Mouse (Mus musculus) hindlimb bud, embryonic 11.5 days (tissue): Measurements from ENCODE around the gene E130308A19Rik.
"Not testable (repeated sequence)": the region's sequence is repeated elsewhere in the genome, so short reads cannot be mapped to it uniquely, and the experiment has no call there.

ENCODE experiments used
- DNase-seq: peaks from one replicate; pipeline ENCODE4 v3.0.0-alpha.2; 2012; ENCODE audit warnings: low read depth, low spot score; ENCODE audit errors: extremely low spot score

E130308A19Rik gene

DNA sequence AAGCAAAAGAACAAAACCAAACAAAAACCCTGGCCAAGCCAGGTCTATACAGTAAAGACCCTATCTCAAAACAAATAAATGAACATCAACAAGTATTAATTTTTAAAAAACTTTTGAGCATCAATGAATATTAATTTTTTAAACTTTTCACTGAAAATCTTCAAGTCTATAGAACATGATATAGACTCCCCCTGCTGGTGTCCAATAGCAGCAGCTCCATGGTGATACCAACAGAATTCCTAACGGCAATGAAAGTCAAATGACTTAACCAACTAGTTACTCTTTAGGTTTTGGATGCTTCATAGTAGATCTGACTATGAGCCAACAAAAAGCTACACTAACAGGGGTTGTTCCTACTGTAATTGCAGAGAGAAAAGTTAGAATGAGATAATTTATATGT lies 154.6 kb downstream of the E130308A19Rik start:
- DNase-seq = no peak

DNA sequence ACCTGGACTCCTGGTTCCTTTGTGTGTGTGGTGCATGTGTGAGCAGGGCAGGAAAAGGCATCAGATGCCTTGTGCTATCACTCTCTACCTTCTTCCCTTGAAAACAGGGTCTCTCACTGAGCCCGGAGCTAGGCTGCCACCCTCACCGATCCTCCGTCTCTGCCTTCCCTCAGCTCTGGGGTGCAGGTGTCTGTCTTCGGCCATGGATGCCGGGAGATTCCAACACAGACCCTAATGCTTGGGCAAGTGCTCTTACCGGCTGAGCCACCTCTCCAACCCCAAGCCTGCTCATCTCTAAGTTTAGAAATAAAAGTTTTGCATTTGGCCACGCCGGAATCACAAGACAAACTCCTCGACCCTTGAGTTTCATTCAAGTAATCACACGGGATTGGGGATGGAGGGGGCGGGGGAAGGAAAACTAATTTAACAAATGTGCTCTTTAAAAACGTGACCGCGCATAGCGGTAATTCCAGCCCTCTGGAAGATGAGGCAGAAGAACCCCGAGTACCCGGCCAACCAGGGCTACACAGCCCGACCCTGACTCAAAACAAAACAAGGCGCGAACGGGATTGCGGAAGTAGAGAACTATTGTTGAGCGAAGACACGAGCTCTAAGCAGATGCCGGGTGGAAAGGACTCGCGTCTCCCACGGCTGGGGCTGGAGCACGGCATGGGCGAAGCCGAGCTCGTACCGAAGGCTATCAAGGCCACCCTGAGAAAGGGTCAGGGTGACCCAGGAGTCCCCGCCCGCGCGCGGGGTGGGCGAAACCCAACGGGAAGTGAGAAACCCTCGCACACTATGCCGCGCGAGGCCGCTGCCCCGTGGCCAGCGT lies 157.1 kb downstream of the E130308A19Rik start:
- no peak for DNase-seq

DNA sequence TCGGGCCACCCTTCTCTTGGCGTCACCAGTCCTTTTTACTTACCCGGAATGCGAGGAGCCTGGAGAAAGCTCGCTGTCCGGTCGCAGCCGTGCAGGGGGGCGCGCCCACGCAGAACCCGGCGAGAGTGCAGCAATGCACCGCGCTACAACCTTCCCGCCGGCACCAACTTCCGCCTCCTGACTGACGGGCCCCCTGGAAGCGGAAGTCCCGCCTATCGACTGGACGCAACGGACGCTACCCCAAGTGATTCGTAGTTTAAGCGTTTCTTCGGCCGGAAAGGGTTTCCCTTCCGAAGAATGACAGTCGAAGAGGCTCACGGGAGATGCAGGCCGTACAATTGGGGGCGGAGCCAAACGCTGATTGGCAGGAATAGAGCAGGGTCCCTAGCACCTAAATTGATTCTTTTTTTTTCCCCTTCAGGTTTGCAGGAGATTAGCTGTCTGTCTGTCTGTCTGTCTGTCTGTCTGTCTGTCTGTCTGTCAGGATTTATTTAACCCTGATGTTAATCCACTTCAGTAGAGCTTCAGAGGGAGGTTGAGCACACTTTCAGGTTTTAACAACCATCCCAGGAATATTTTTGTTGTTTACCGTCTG lies 157.8 kb downstream of the E130308A19Rik start:
- DNase-seq = peak; percentile 98

GRCm38 (mm10) chr4:59785412-59785811 lies 159.4 kb downstream of the E130308A19Rik start:
- no peak for DNase-seq

DNA sequence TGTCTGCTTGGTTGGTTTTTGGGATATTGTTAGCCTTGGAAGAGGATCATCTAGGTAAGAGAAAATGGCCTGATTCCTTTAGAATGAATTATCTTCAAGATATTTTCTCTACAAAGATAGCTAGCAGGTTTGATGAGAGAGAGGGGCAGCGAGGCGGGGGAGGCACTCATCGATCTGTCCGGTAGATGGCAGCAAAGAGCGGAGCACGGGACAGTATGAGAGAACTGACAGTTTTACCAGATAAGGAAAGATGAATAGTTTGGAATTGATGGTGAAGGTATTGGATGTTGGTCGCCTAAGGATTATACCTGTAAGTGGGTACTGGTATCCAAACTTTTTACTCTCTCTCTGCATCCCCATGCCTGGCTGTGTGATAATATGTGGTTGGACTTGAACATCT lies 160.7 kb downstream of the E130308A19Rik start:
- DNase-seq = no peak

DNA sequence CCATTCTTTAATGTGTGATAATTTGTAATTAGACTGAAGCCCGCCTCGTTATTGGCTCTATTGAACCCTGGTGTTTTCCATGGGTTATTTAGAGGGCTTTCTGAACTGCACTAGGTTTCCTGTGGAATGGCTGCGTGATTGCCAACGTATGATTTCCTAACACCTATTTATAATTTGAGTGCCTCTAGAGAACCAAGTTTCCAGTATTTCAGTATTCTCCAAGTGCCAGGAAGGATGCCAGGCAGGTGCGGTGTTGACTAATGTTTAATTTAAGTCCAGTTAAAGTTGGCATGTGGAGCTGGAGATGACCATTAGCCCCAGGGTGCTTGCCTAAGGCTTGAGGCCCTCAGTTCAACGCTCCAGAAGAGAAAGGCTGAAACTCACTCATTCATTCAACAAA lies 161.1 kb downstream of the E130308A19Rik start:
- DNase-seq = no peak

GRCm38 (mm10) chr4:59789015-59789414 lies 163.0 kb downstream of the E130308A19Rik start:
- DNase-seq = no peak

GRCm38 (mm10) chr4:59793626-59794025 lies 167.6 kb downstream of the E130308A19Rik start:
- not testable (repeated sequence) for DNase-seq

DNA sequence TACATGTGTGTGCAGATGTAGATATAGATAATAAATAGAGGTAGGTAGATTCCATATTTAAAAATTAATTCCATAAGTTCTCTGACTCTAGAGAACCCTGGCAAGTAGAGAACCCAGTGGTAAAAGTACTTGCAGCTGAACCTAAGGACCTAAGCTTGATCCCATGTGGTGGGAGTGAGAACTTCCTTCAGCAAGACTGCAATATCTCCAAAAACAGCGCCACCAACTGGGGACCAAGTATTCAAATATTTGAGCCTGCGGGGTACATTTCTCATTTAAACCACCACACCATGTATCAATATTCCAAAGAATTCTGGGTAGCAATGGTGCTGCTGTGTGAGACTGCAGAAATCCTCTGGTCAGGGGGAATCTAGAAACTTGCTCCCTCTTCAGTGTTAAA lies 168.1 kb downstream of the E130308A19Rik start:
- no peak for DNase-seq

GRCm38 (mm10) chr4:59795788-59796455 lies 169.9 kb downstream of the E130308A19Rik start:
- no peak for DNase-seq

DNA sequence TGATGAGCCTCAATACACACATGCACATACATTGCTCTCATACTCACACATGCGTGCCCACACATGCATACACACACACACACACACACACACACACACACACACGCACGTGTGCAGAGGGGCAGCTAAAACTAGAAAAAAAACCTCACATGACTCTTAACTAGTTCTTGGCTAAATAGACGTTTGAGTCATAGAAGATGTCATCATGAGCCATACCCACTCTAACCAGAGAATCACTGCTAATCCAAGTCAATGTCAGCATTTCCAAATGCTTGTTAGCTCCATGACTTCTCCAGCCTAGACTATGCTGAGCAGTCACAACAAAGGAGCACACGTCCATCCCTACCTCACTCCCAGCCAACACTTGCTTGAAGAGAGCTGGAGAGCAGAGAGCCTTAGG lies 174.2 kb downstream of the E130308A19Rik start:
- DNase-seq = no peak

GRCm38 (mm10) chr4:59801489-59801888 lies 175.5 kb downstream of the E130308A19Rik start, which contains the start of gene Inip:
Gene Inip, minus strand, starts transcription at chr4:59801589.
- DNase-seq = no peak

DNA sequence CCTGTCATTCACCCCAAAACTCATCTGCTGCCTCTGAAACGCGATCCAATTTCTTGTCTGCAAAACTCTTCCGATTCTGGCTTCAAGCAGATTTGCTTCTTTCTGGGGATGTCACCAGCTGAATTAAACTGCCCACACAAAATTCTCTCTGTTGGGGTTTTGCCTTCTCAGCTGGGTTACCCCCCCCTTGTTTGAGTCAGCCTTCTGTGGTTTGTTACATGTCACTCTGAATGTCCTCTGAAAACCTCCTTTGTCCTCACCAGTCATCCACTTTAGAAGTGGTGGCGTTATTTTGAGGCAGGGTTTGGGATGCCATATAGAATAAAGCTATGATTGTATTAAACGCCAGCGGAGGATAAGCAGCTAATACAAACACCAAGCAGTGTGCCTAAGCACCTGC lies 176.1 kb downstream of the E130308A19Rik start:
- no peak for DNase-seq

- no peak for DNase-seq
Observed at GRCm38 (mm10) chr4:59802792-59803191, 176.8 kb downstream of the E130308A19Rik start.

DNA sequence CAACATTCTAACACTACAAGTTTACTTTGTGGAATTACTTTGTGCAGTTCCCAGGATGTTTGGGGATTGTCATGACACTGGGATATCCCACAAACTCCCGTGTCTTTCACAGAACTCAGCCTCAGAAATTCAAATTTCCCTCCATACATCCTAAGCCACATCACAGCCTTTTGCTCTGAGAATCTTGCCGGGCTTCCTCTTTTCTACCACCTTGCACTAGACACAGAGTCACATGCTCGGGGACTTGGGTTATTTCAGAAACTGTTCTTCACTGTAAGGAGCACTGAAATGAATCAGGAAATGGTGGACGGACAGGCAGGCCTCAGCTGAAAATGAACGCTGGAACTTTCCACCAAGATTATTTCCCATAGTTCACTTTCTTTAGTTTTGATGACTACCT lies 177.3 kb downstream of the E130308A19Rik start:
- no peak for DNase-seq

DNA sequence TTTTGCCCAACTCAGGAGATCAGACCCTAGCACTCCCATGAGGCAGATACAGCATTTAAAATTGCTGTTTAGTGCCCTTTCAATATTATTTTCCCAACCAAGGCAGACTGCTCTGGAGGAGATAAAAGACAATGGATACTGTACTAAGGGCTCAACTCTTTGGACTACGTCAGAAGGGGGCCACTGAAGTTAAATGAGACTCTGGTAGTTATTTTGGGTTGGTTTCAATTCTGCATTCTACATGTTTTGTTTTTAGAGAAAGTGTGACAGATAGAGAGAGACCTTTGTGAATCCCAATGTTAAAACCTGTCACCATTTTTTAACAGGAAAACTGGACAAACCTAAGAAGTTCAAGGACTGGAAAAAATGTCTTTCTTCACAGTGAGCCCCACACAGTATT lies 178.7 kb downstream of the E130308A19Rik start:
- no peak for DNase-seq

GRCm38 (mm10) chr4:59805181-59805967 lies 179.4 kb downstream of the E130308A19Rik start, which contains the start of gene Snx30:
Gene Snx30, plus strand, starts transcription at chr4:59805840.
- peak; percentile 53 for DNase-seq

DNA sequence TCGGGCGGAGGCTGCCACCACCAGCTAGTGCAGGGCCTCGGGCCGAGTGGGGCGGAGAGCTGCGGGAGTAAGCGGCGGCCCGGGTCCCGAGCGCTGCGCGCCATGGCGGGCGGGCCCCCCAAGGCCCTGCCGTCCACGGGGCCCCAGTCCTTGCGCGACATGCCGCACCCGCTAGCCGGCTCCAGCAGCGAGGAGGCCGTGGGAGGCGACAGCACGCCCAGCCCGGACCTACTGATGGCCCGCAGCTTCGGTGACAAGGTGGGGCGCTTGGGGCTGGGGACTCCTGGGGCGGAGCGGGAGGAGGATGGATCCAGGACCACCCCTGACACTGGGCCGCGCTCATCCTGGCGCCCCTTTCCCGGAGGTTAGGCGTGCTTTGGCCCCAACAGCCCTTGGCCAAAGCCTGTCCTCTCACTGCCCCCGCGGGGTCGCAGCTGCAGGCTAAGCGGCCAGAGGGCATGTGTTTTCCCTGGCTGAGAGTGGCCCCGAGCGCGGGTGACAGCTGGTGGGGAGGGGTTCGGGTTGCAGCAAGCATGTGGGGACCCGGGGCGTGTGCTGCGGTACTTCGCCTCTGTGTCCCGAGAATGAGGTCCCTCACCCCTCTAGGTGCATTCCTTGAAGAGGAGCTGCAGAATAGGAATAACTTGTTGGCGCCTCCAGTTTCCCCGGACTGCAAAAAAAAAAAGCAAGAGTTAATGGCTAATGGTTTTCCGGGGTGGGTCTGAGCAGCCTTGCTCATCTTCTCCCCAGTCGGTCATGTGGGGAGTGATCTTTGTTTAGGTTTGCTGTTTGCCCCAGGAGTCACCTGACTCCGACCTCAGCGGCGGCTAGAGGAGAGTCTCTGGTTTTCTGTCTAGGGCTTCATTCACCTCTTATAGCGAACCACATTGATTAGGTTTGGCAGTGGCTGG lies 180.2 kb downstream of the E130308A19Rik start:
- no peak for DNase-seq

GRCm38 (mm10) chr4:59806879-59807195 lies 180.8 kb downstream of the E130308A19Rik start:
- no peak for DNase-seq

DNA sequence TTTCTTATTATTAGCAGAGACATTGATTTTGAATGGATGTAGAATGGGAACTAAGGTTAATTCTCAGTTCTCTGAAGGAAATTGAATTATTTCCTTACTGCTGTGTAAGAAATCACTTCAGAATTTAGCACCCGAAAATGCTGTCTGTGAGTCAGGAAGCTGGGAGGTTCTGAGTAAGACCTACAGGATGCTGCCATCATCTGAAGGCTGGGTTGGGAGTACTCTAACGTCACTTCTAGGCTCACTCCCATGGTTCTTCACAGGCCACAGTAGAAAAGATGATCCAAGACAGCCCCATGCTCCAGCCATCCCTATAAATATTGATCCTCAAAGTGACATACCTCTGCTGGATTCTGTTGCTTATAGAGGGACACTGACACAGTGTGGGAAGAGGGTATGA lies 181.5 kb downstream of the E130308A19Rik start:
- no peak for DNase-seq
